Mouse (Mus musculus) c-Kit-negative CD71-positive TER-119-positive erythroid progenitor cells, embryonic 14.5 days (primary cell): ENCODE measurements around the gene Dstn.
A peak's percentile ranks its signal among the peaks of the same experiment; 100 is the strongest.

Experiments used
- DNase-seq: peaks from one replicate; pipeline ENCODE4 v3.0.0-alpha.2; 2013; ENCODE audit warnings: low read depth, low spot score

Dstn gene

DNA sequence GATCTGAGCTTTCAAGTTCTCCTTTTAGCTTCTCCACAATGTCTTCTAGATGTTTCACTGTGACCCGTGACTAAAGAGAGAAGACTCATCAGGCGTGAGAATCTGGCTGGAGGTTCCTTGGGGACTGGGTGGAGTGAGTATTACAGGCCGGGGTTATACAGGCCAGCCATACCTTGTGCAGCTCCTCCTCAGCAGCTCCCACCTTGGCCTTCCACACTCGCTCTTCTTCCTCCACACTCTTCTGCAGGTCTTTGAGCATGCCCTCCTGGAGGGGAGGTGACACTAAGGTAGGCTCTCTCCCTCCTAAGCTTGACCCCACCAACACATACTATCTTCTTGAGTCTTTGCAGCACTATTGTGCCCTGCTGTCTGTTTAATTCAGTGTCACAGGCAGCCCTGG lies 38.8 kb downstream of the Dstn start:
- no peak for DNase-seq

DNA sequence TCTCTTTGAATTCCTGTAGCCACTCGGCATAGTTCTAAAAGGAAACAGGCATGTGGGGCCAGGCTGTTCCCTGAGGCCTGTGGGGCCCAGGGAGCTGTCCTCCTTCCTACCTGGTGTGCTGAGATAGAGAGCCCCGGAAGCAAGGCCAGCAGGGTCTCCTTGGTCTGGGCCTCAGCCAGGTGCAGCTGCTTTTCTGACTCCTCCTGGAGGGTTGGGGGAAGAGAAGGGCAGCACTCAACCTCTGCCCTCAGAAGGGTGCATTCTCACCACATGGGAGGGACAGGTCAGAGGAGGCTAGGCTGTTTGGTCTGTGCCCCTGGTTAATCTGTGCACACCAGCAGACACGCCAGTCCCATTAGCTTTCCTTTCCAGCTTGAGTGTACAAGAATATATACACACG lies 39.9 kb downstream of the Dstn start:
- DNase-seq = no peak

DNA sequence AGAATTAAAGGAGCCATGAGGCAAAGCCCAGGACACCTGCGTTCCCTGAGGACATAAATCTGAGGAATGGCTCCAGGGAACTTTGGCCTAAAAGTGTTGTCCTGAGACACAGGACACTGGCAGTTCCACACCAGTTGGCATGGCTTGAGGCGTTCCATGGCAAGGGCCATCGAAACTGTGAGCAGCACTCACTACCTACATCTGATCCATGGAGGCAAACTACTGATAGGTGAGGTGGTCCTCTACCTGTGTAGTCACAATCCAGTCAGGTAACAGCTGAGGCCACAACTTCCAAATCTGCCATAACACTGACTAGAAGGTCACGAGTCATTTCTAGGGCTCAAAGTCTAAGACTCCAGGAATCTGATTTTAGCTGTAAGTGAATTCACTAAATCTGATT lies 40.6 kb downstream of the Dstn start:
- no peak for DNase-seq

DNA sequence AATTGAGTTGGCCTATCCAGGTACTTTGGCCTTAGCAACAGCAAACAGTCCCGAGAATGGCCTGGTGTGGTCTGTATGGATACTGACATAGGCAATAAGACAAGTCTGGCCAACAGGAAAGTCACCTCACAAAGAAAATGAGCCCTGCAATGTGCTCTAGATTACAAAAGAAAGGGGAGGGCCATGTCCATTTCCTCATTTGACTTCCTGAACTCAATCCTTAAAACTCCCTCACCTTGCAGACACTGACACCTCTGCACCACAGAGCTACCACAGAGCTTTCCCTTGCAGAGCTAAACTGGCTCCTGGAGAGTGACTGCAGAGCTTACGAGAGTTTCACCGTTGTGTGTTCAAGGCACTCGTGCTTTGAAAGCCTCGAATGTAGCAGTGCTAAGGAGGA lies 47.1 kb downstream of the Dstn start:
- no peak for DNase-seq

DNA sequence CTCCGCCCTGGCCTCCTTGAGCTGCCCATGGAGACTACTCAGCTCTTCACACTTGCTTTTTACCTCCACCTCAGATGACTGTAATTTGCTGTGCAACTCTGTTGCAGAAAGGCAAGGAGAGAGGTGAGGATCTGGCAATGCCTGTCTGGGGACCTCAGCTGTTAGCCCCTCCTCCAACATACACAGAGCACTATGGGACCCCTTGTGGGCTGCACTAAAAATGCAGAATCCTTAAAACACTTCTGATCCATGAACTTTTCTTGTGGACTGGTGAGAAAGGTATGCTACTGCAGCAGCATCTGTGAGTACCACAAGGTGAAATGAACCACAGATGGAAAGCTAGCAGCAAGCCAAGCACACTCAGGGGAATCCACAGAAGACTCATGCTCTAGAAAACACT lies 48.2 kb downstream of the Dstn start:
- DNase-seq = no peak

DNA sequence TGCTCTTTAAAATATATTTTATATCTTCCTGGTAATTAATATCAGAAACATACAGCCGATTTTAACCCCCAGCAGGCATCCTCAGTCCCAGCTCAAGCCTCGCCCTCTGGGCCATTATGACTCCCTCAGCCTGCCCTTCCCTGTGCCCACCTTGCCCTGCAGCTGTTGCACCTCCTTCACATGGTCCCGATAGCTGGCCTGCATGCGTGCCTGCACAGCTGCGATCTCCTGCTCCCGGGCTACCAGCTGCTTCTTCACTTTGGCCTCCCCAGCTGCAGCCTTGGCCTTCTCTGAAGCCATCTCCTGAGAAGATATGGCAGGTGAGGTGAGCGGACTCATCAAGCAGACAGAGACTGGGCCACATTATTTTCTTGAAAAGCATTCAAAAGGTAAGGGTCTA lies 54.1 kb downstream of the Dstn start:
- DNase-seq = no peak

DNA sequence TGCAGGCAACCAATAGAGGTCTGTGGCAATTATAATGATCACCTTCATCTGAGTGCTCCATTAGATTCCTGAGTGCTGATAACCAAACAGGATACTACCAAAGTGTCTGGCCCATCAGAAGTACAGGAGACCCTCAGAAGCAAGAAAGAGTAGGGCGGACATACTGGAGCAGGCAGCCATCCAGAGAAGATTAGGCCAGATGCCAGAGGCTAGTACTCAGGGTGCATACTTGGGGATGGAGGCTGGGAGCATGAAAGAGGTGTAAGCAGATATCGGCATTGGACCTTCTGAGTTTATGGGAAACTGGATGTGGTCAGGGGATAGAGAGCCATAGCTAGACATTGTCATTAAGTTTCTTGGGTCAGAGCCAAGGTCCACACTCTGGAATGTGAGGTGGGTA lies 55.7 kb downstream of the Dstn start:
- DNase-seq = no peak

DNA sequence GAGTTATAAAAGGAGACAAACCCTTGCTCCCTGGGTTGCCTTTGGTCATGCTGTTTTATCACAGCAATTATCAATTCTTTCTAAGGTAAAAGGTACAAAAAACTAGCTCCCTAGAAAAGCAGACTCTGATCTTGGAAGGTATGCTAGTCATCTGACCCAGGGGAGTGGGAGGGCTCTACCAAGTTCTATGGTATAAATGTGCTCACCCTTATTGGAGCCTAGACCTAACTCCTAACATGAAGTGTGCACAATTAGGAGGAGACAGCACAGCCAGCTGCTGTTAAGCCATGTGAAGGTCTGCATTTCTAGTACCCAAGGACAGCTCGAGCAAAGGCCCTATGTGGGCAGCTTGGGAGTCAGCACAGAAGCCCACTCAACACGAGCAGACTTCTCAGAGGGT lies 56.8 kb downstream of the Dstn start:
- no peak for DNase-seq

DNA sequence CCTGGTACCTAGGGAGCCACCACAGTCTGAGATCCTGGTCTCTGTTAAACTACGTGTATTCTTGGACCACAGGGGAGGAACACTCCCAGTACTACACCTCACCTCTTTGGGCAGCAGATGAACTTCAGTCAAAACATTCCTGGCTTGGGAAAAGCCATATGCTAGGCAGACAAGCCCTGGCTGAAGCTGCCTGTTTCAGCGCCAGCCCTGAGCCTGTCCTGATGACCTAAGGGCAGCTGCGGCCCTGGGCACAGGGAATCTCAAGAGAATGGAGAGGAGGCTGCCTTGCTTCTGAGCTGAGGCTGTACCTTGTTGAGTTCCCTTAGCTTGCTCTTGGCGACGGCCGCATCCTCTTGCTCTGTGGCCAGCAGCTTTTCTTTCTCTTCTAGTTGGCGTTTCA lies 58.0 kb downstream of the Dstn start:
- no peak for DNase-seq

DNA sequence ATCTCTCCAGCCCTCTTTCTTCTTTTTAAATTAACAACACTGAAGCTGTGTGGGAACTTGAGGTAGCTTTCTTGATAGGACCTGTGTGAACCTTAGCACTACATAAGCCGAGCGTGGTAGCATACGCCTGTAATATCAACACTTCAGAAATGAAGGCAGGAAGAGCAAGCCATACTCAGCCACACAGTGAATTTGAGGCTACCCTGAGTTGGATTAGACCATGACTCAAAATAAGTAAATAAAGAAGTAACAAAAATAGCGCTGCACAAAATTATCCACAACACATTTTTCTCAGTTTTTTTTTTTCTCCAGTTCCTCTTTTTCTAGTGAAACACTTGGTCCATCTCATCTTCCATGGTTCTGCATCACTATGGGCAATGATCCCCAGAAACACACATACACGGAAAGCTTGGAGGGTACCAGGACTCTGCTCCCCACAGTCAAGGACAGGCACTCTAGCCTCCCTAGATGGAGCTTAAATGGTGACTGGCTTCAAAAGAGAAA lies 60.1 kb downstream of the Dstn start:
- DNase-seq = no peak

DNA sequence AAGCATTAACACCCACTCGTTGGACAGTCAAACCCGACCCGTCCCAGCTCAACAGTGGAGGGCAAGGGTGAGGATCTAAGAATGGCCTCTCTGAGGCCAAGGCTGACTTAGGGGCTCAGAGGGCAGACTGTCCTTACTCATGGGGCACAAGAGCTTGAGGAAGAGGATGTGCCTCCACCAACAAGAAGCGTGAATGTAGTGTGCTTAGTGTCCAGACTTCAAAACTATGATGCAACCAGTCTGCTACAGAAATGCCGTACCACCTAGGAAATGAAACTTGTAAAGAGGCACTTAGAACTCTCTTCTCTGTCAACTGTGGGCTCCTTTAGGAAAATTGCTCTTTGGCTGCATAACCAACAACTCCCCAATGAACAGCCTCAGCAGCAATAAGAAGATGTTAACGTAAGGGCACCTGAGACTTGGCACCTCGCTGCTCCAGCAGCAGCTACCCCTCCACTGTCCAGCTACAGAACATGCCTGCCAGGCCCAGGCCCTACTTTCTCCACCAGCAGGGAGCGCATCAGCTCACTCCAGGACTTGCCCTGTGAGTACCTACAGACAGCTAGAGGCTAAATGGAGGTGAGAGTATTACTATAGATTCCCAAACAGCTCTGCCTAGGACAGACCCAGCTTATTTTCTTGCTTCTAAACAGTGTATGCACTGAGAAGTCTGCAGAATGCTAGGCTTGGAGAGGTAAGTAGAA lies 63.5 kb downstream of the Dstn start:
- DNase-seq = no peak

DNA sequence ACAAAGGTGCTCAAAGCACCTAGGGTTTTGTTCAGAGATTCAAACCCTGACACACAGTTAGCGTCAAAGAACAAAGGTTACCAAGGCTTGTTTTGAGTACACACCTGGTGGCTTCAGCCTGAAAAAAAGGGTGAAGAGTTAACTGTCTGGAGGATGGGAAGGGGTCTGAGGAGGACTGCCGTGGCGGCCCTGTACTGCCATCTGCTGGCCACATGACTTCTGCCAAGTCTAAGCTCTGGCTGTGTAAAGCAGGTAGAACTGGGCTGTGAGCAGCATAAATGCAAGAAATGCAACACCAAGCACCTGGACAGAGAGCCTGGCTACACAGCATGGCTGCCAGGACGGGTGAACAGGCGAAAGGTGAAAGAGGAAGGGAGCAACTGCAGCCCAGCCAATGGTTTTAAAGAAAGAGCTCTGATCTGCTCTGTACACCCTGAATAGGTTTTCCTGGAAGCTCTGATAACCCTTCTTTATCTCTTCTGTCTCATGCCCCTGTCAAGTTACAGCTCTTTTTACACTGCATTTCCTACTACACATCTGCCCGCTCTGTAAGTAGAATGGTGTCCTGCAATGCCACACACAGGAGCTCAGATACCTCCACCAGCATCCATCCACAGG lies 65.8 kb downstream of the Dstn start:
- DNase-seq = peak; percentile 40

DNA sequence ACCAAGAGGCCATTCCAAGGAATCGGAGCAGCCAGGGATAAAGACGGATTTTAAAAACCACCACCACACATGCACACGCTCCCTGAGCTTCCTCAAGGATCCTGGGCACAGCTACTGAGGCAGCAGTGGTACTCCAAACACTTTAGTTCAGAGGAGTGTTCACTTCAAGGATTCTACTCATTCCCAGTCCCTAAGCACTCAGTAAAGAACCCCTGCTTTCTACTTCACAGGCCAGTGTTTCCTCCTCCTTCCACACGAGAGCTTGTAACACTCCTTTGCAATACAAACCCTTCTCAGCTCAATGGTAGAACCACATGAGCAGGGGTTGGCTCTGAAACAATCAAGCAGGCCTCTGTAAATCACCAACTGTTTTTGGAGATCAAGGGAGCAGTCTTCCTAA lies 67.0 kb downstream of the Dstn start:
- DNase-seq = no peak

DNA sequence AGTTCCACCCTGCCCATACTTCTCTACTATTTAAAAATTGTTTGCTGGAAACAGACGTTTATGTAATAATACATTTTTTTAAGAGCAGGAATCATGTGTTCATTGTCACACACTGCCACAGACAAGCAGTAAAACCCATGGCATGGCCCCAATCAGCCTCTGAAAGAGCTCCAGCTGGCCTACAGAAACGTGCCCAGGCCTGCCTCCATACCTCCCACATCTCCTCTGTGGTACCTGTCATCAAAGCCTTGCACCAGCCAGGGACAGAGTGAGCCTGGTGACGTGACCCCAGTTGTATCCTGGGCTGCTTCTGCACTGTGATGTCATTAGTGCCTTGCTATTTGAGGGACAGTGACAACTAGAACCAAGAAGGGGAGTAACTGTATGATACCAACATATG lies 67.8 kb downstream of the Dstn start:
- DNase-seq = no peak

DNA sequence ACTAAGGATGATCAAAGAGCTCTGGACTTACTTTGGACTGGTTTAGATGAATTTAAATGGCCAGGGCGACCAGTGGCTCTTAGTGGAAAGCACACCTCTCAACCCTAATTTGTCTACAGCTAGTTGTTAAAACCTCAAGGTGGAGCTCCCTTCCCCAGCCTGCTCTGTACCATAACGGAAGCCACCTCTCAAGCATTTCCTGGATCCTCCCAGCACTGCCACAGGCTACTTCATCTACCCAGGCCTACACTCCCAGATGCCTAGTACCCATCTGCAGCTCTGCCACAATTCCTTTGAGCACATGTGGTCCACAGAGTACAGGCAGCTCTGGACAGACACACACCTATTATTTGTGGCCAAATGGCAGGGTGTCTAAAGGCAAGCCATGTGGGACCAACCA lies 68.4 kb downstream of the Dstn start:
- DNase-seq = no peak

DNA sequence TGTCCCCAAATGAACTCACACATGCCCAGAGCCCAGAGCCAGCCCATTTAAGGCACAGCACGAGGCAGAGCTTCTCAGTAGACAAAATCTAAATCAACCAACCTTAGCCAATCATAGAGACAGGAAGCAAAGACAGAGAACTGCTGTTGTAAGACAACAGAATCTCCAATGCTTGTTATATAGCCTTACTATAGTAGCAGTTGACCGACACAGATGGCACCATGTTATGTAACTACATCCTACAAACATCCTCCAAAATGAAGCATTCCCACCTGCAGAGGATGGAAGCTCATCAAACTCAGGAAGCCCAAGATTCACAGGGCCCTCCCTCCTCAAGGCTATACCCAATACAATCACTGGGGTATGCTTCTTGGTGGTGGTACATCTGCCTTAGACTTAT lies 72.4 kb downstream of the Dstn start:
- DNase-seq = no peak

DNA sequence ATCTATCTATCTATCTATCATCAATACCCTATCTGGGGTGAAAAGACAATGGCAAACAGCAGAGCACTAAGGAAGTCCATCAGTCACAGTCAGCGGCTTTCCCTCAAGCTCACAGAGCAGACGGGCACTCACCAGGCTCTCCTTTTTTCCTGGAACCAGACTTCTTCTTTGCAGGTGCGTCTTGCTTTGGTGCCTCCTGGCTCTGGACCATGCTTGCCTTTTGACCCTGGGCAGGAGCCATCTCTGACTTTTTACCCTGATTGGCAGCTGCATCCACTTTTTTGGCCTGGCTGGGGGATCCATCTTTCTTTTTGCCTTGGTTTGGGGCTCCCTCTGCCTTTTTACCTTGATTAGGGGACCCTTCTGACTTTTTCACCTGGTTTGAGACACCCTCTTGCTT lies 72.9 kb downstream of the Dstn start:
- DNase-seq = no peak

DNA sequence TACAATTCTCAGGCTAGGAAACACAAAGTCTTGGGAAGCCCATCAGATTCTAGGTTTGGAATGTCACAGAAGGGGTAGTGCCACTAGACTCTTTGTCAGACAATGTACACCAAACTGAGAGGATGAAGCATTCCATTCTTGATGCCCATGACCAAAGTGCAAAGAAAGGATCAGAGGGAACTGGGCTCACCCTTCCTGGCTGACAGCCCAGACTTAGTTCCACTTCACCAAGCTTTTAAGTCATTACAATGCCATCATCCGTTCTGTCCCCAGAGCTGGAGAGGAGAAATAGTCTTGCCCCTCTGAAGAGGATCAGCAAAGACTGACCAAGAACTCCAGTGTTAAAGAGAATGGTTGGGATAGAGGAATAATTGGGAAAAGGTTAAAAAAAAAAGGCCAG lies 75.9 kb downstream of the Dstn start:
- no peak for DNase-seq

DNA sequence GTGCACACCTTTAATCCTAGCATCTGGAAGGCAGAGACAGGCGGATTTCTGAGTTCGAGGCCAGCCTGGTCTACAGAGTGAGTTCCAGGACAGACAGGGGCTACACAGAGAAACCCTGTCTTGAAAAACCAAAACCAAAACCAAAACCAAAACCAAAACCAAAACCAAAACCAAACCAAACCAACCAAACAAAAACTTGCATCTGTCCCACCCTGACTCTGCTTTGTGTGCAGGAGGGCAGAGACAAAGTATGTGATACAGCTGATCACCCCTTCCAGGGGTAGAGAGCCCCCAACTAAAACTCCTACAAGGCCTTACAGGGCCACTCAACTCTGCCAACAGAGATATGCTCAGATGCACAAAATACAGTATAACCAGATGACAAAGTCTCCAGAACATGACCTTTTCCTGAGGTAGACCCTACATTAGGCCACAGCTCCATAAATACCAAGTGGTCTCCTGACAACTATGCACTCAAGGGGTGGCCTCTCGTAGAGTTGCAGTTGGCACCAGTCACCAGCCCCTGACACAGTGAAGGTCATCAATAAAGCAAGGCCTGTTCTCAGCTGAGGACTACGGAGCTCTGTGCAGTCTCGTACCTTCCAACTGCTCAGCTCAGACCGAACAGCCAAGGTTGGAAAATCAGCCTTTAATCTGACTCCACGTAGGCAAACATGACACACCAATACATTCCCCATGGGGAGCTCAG lies 77.0 kb downstream of the Dstn start:
- DNase-seq = no peak
